Mouse (Mus musculus): Measurements from ENCODE around the gene Olfr1121. TPM values are rescaled to one million over a fixed set of nuclear protein-coding genes. Genes with fewer than 3 reads are reported as not detected.
"Not testable (repeated sequence)": the region's sequence is repeated elsewhere in the genome, so short reads cannot be mapped to it uniquely, and the experiment has no call there.

Gene Olfr1121
- not detected for total RNA-seq (2021)

GRCm38 (mm10) chr2:87369595-87369994 lies at the start of gene Olfr1121:
Olfr1121 (plus strand) TSS chr2:87369895.
- DNase-seq (ENCODE audit: extremely low spot score in 1 of 2, low spot score in 1 of 2) = no peak

GRCm38 (mm10) chr2:87354515-87354914 lies 15.2 kb upstream of the Olfr1121 start, which contains the start of gene Olfr1120:
Olfr1120 (plus strand) TSS chr2:87354815.
- no peak for DNase-seq (ENCODE audit: extremely low spot score in 1 of 2, low spot score in 1 of 2)

DNA sequence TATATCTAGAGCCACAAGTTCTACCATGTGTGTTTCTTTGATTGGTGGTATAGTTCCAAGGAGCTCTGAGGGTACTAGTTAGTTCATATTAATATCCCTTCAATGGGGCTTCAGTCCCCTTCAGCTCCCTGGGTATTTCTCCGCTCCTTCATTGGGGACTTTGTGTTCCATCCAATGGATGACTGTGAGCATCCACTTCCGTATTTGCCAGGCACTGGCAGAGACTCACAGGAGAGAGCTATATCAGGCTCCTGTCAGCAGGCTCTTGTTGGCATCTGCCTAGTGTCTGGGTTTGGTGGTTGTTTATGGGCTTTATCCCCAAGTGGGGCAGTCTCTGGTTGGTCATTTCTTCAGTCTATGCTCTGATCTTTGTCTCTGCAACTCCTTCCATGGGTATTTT lies 9.6 kb upstream of the Olfr1121 start:
- not testable (repeated sequence) for DNase-seq (ENCODE audit: extremely low spot score in 1 of 2, low spot score in 1 of 2)

DNA sequence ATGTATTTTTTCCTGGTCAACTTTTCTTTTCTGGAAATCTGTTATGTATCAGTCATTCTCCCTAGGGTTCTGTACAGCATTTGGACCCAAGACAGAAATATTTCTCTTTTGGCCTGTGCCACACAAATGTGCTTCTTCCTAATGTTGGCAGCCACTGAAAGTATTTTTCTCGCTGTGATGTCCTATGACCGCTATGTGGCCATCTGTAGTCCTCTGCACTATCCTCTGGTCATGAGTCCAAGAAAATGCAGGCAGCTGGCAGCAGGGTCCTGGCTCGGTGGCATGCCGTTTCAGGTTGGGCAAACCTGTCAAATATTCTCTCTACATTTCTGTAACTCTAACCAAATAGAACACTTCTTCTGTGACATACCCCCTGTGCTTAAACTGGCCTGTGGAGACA lies 2.0 kb downstream of the Olfr1121 start:
- DNase-seq (ENCODE audit: extremely low spot score in 1 of 2, low spot score in 1 of 2) = no peak

- no peak for DNase-seq (ENCODE audit: extremely low spot score in 1 of 2, low spot score in 1 of 2)
Observed at GRCm38 (mm10) chr2:87383935-87384334, 14.2 kb downstream of the Olfr1121 start.

DNA sequence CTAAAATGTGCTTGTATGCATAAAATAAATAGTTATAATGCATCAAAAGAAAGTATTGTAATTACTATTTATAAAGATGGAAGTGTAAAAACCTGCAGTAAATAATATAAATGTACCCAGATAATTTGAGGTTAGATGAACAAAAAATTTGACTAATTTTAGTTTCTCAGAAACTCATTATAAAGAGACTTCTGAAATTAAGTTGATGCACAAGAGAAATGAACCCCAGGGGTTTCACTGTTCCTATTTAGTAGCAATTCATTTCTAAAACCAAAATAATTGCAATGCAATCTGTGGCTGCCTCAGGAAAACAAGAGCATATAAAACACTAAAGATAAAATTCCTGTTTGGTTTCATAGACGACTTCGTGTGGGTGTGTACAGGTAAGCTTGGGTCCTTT lies 15.9 kb downstream of the Olfr1121 start, which contains the start of gene Olfr1122:
TSS of gene Olfr1122 (plus strand) at position 301 of the 400 bp plus-strand sequence.
- no peak for DNase-seq (ENCODE audit: extremely low spot score in 1 of 2, low spot score in 1 of 2)

GRCm38 (mm10) chr2:87393605-87394004 lies 23.9 kb downstream of the Olfr1121 start:
- not testable (repeated sequence) for DNase-seq (ENCODE audit: extremely low spot score in 1 of 2, low spot score in 1 of 2)

- not testable (repeated sequence) for DNase-seq (ENCODE audit: extremely low spot score in 1 of 2, low spot score in 1 of 2)
Observed at GRCm38 (mm10) chr2:87394686-87395085, 25.0 kb downstream of the Olfr1121 start.

DNA sequence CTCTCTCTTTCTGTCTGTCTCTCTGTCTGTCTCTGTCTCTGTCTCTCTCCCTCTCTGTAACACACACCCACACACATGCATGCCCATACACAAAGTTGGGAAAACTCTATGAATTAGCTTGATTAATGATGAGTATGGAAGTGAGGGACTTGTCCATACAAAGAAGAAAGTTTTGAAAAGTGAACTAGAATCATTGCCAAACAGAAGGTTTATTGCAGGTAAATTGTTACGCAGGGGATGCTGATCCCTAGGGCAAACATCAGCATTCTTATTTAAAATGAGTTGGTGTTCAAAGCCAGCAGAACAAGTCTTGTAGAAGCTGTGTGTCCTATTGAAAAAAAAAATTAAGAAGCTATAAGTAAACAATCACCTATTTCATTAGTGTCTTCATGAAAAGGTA lies 46.6 kb downstream of the Olfr1121 start, which contains the start of gene Olfr1123:
TSS of gene Olfr1123 (plus strand) at position 301 of the 400 bp plus-strand sequence.
- no peak for DNase-seq (ENCODE audit: extremely low spot score in 1 of 2, low spot score in 1 of 2)

Other genes starting within 250 kb of the Olfr1121 start
- not detected for gene Olfr1110, start 229.6 kb upstream of the Olfr1121 start, total RNA-seq (2021)
- gene Olfr1111, start 217.3 kb upstream of the Olfr1121 start, total RNA-seq (2021) = not detected
- not detected for gene Olfr1112, start 182.1 kb upstream of the Olfr1121 start, total RNA-seq (2021)
- gene Olfr1113, start 160.9 kb upstream of the Olfr1121 start, total RNA-seq (2021) = not detected
- not detected for gene Olfr1115, start 121.9 kb upstream of the Olfr1121 start, total RNA-seq (2021)
- not detected for gene Olfr1116, start 102.4 kb upstream of the Olfr1121 start, total RNA-seq (2021)
- gene Olfr1118, start 62.3 kb upstream of the Olfr1121 start, total RNA-seq (2021) = not detected
- not detected for gene Olfr1120, start 15.1 kb upstream of the Olfr1121 start, total RNA-seq (2021)
- not detected for gene Olfr1122, start 16.0 kb downstream of the Olfr1121 start, total RNA-seq (2021)
- not detected for gene Olfr1123, start 46.7 kb downstream of the Olfr1121 start, total RNA-seq (2021)
- gene Olfr1124, start 60.4 kb downstream of the Olfr1121 start, total RNA-seq (2021) = not detected
- not detected for gene Olfr1126, start 84.1 kb downstream of the Olfr1121 start, total RNA-seq (2021)
- gene Pramel7, start 127.2 kb downstream of the Olfr1121 start, total RNA-seq (2021) = not detected
- not detected for gene Pramel6, start 136.7 kb downstream of the Olfr1121 start, total RNA-seq (2021)
- gene Olfr153, start 161.9 kb downstream of the Olfr1121 start, total RNA-seq (2021) = not detected
- not detected for gene Olfr1128, start 175.6 kb downstream of the Olfr1121 start, total RNA-seq (2021)
- gene Olfr1129, start 204.0 kb downstream of the Olfr1121 start, total RNA-seq (2021) = not detected
- gene Olfr1130, start 236.3 kb downstream of the Olfr1121 start, total RNA-seq (2021) = not detected

Data from layer of hippocampus, postnatal 25 days (tissue).